Mouse (Mus musculus) cortical plate, adult 2 months (tissue): Measurements from ENCODE around the gene Brd7.

ENCODE experiments used
- CTCF ChIP-seq: fragments of 200-500 bp; IDR thresholded peaks from 2 replicates; pipeline ENCODE4 v1.5.1; 2011; ENCODE audit warnings: mild to moderate bottlenecking, control low read depth, low read length; ENCODE audit not compliant: insufficient read depth; ENCODE audit errors: extremely low read depth
- POLR2A ChIP-seq: fragments of 200-500 bp; IDR thresholded peaks from 2 replicates; pipeline ENCODE4 v1.6.1; 2011; ENCODE audit warnings: mild to moderate bottlenecking, low read length, control low read depth; ENCODE audit not compliant: insufficient read depth; ENCODE audit errors: extremely low read depth

- no peak for TF ChIP-seq CTCF
- TF ChIP-seq POLR2A: no peak
Observed at GRCm38 (mm10) chr8:88293590-88294356, 68.2 kb downstream of the Brd7 start.
